Mouse (Mus musculus) cortical plate, adult 2 months (tissue): ENCODE results near the gene Lsamp. TPM values are rescaled to one million over a fixed set of nuclear protein-coding genes. Genes with fewer than 3 reads are reported as not detected.

Experiments used
- H3K27ac ChIP-seq: fragments of 200-500 bp; 2 replicates; pipeline ENCODE4 v1.5.1; 2012; ENCODE audit warnings: low read length, control low read depth, inconsistent platforms; ENCODE audit not compliant: insufficient read depth
- H3K4me1 ChIP-seq: fragments of 200-500 bp; 2 replicates; pipeline ENCODE4 v1.6.1; 2011; ENCODE audit warnings: low read length; ENCODE audit not compliant: control insufficient read depth, insufficient read depth
- H3K4me3 ChIP-seq: fragments of 200-500 bp; 2 replicates; pipeline ENCODE4 v1.5.1; 2011; ENCODE audit warnings: mild to moderate bottlenecking, low read length, control low read depth; ENCODE audit not compliant: insufficient read depth
- CTCF ChIP-seq: fragments of 200-500 bp; IDR thresholded peaks from 2 replicates; pipeline ENCODE4 v1.5.1; 2011; ENCODE audit warnings: mild to moderate bottlenecking, control low read depth, low read length; ENCODE audit not compliant: insufficient read depth; ENCODE audit errors: extremely low read depth
- POLR2A ChIP-seq: fragments of 200-500 bp; IDR thresholded peaks from 2 replicates; pipeline ENCODE4 v1.6.1; 2011; ENCODE audit warnings: mild to moderate bottlenecking, low read length, control low read depth; ENCODE audit not compliant: insufficient read depth; ENCODE audit errors: extremely low read depth
- polyA plus RNA-seq: library from polyadenylated mRNA; depleted of rRNA; stranded (reverse); fragments of >200 nt; gene quantifications from 2 replicates; pipeline ENCODE4 v1.2.3, GENCODE M21; 2012

Gene Lsamp
- polyA plus RNA-seq, 1 experiment, result 99.8 TPM

- Histone ChIP-seq H3K27ac (no peak overlapping the region; the same call in 1 of the 2 replicates), H3K4me3 (no peak overlapping the region; the same call in 1 of the 2 replicates)
- TF ChIP-seq POLR2A, result no peak
- no peak for TF ChIP-seq CTCF
Observed at GRCm38 (mm10) chr16:41728900-41729585, 1744.9 kb downstream of the Lsamp start.

GRCm38 (mm10) chr16:41729911-41730310 lies 1745.8 kb downstream of the Lsamp start:
- TF ChIP-seq CTCF (no peak), POLR2A (no peak)
- H3K27ac ChIP-seq, result no peak overlapping the region
- H3K4me3 ChIP-seq, result no peak overlapping the region
- H3K4me1 ChIP-seq, result peaks cover 4% of the 10 kb centered on the region

More at GRCm38 (mm10) chr16:41728900-41729585, 1744.9 kb downstream of the Lsamp start:
- H3K4me1 ChIP-seq, result peaks cover 4% of the 10 kb centered on the region

DNA sequence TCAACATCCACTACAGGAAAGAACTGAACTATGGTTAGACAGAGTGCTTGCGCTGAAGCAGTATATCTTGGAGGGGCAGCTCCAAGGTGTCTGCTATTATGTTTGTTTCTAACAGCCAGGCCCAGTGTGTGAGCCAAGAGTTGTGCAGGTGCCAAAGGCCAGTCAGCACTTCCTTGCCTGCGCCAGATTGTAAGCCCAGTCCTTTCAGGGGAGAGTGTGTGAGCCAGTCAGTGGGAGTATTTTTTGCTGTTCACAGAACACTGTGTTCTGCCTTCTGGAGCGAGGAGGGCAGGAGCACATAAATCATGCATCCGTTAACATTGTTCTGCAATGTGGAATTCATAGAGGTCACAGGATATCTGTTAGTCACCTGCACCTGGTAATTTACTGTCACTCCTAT lies 1760.9 kb downstream of the Lsamp start:
- H3K4me3 ChIP-seq, result no peak overlapping the region
- no peaks in the 10 kb centered on the region; the same call in 1 of the 2 replicates for H3K4me1 ChIP-seq
- no peak overlapping the region for H3K27ac ChIP-seq
- TF ChIP-seq CTCF (no peak), POLR2A (no peak)

GRCm38 (mm10) chr16:41746235-41746911 lies 1762.2 kb downstream of the Lsamp start:
- H3K4me1 ChIP-seq, result no peaks in the 10 kb centered on the region; the same call in 1 of the 2 replicates
- H3K27ac ChIP-seq, result peak overlapping the region; percentile 79
- H3K4me3 ChIP-seq, result no peak overlapping the region
- no peak for TF ChIP-seq POLR2A
- TF ChIP-seq CTCF, result no peak

DNA sequence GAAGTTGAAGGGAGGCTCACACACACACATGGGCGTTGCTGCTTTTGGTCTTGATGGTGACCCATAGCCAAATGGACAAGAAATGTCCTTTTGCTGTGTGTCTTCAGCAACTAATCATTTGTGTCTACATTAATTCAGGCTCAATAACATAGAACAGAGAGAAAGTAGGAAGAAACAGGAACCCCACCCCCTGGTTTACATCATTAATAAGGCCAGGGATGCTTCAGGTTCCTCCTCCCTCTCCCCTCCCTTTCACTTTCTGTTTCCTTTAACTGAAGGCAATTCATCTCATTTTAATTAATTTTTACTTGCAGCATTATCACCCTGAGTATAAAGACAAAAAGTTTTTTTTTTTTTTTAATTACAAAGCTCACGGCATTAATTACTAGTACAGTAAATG lies 1763.7 kb downstream of the Lsamp start:
- Histone ChIP-seq H3K4me3 (no peak overlapping the region), H3K27ac (no peak overlapping the region), H3K4me1 (no peaks in the 10 kb centered on the region; the same call in 1 of the 2 replicates)
- TF ChIP-seq POLR2A, result no peak
- no peak for TF ChIP-seq CTCF

GRCm38 (mm10) chr16:41748759-41749158 lies 1764.6 kb downstream of the Lsamp start:
- TF ChIP-seq POLR2A (no peak), CTCF (no peak)
- no peak overlapping the region for H3K27ac ChIP-seq
- no peak overlapping the region for H3K4me3 ChIP-seq
- no peaks in the 10 kb centered on the region; the same call in 1 of the 2 replicates for H3K4me1 ChIP-seq

DNA sequence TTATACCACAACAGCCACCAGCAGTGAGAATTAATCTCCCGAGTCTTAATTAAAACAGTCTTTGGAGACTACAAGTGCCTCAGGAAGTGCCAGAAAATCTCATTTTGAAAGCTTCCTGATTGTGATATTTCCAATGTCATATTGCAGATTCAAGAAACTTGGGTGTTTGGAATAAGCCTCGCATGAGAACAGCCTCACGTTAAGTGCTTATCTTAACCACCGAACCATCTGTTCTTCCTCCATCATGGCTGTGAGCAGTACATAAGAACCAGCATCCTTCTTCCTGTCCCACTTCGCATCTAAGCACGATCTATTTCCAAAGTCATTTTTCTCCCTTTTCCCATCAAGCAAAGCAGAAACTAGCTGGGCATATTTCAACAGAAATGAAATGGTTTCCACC lies 1780.1 kb downstream of the Lsamp start:
- no peak overlapping the region for H3K4me3 ChIP-seq
- TF ChIP-seq CTCF (no peak), POLR2A (no peak)
- H3K27ac ChIP-seq, result peak overlapping the region; percentile 17; the same call in 1 of the 2 replicates

GRCm38 (mm10) chr16:41771427-41772125 lies 1787.4 kb downstream of the Lsamp start:
- no peak overlapping the region for H3K27ac ChIP-seq
- H3K4me3 ChIP-seq, result no peak overlapping the region
- TF ChIP-seq POLR2A (no peak), CTCF (no peak)
- H3K4me1 ChIP-seq, result no peaks in the 10 kb centered on the region; the same call in 1 of the 2 replicates

More for the DNA sequence above, 1780.1 kb downstream of the Lsamp start:
- peaks cover 2% of the 10 kb centered on the region; the same call in 1 of the 2 replicates for H3K4me1 ChIP-seq

- Histone ChIP-seq H3K4me1 (no peaks in the 10 kb centered on the region), H3K4me3 (no peak overlapping the region), H3K27ac (no peak overlapping the region)
- TF ChIP-seq POLR2A (no peak), CTCF (no peak)
Observed at GRCm38 (mm10) chr16:41777586-41777985, 1793.4 kb downstream of the Lsamp start.
